Mouse (Mus musculus) erythroblast, adult 5-6 weeks (primary cell): ENCODE measurements around the gene Mcoln1. TPM values are rescaled to one million over a fixed set of nuclear protein-coding genes. Genes with fewer than 3 reads are reported as not detected.

Experiments
- ATAC-seq: replicated peaks from 2 replicates; pipeline ENCODE4 v1.8.0; 2016; ENCODE audit warnings: moderate number of reproducible peaks, mild to moderate bottlenecking, moderate TSS enrichment, inconsistent platforms; ENCODE audit not compliant: poor library complexity, low FRiP score, severe bottlenecking
- total RNA-seq, 2 experiments: library from RNA; stranded (forward) in 1 of 2; stranded (reverse) in 1 of 2; fragments of 150-400 nt in 1 of 2; fragments of 200-764, 138-1000 nt in 1 of 2; gene quantifications; 2 replicates each; pipeline versions ENCODE4 v1.2.3 to v1.2.4; 2015 to 2017; ENCODE audit warnings: low replicate concordance in 2 of 2

Gene Mcoln1
- total RNA-seq, 2 experiments from 2014 or later = 20.2 to 75.4 TPM

DNA sequence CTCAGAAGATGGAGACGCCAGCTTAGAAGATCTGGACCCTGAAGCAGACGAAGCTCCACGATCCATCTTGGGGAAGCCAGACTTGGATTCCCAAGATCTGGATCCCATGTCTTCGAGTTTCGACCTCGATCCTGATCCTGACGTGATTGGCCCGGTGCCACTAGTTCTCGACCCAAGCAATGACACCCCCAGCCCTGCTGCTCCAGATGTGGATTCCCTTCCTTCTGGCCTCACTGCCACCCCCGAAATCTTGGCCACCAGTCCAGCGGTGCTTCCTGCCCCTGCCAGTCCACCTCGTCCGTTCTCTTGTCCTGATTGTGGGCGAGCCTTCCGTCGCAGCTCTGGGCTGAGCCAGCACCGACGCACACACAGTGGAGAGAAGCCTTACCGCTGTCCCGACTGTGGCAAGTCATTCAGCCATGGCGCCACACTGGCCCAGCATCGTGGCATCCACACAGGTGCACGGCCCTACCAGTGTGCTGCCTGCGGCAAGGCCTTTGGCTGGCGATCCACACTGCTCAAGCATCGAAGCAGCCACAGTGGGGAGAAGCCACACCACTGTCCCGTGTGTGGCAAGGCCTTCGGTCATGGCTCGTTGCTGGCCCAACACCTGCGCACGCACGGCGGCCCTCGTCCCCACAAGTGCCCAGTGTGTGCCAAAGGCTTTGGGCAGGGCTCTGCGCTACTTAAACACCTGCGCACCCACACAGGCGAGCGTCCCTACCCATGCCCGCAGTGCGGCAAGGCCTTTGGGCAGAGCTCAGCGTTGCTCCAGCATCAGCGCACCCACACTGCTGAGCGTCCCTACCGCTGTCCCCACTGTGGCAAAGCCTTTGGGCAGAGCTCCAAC lies 4.5 kb upstream of the Mcoln1 start:
- ATAC-seq = no peak

DNA sequence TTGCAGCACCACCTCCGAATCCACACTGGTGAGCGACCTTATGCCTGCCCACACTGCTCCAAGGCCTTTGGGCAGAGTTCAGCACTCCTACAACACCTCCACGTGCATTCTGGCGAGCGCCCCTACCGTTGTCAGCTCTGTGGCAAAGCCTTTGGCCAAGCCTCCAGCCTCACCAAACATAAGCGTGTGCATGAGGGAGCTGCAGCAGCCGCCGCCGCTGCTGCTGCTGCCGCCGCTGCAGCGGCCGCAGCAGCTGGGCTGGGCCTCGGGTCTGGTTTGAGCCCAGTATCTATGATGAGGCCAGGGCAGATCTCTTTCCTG lies 3.9 kb upstream of the Mcoln1 start:
- no peak for ATAC-seq

DNA sequence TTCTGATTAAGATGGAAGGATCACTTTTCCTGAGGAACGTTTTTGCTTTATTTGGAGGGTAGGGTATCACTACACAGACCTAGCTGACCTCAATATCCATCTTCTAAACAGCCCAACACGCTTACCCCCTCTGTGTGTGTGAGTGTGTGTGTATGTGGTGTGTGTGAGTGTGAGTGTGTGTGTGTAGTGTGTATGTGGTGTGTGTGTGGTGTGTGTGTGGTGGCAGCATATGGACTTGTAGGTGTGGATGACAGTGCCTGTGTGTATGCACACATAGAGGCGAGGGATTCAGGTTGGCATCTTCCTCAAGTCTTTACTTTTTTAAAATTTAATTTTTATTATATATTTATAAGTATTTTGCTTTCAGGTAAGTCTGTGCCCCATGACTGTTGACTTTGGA lies 1.7 kb upstream of the Mcoln1 start:
- ATAC-seq = no peak

DNA sequence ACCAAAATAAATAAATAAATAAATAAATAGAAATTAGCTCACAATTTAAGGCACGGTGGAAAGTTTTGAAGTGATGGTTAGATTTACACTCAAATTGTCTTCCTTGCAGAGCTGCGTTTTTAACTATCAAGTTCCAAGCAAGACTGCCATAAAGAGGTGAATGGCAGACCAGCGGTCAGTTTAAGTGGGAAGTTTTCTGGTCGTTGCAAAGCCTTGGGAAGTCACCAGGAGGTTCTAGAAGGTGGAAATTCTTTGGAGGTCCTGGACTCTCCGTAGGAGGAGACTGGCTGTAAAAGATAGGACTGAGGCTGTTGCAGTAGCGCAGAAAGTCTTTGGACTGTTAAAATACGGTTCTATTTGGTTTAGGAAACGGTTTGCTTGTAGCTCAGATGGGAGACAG lies 506 bp upstream of the Mcoln1 start:
- no peak; the same call in 1 of the 2 replicates for ATAC-seq

DNA sequence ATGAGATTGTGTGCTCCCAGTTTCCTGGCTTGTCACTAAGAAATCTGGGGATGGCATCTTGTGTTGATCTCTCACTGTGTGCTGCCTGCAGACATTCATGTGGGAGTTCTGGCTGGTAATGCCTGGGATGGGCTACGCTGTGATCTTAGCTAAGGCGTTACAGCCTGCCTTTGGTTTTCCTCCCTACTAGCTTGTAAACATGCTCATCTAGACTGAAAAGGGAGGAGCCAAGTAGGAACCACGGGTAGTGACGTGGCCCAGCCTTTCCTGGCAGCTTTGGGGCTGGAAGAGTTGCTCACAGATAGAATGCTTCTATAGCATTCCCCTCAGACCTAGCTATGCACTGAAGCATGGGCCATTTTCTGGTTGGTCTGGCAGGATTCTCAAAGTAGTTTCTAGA lies 2.0 kb downstream of the Mcoln1 start:
- peak; percentile 52 for ATAC-seq

DNA sequence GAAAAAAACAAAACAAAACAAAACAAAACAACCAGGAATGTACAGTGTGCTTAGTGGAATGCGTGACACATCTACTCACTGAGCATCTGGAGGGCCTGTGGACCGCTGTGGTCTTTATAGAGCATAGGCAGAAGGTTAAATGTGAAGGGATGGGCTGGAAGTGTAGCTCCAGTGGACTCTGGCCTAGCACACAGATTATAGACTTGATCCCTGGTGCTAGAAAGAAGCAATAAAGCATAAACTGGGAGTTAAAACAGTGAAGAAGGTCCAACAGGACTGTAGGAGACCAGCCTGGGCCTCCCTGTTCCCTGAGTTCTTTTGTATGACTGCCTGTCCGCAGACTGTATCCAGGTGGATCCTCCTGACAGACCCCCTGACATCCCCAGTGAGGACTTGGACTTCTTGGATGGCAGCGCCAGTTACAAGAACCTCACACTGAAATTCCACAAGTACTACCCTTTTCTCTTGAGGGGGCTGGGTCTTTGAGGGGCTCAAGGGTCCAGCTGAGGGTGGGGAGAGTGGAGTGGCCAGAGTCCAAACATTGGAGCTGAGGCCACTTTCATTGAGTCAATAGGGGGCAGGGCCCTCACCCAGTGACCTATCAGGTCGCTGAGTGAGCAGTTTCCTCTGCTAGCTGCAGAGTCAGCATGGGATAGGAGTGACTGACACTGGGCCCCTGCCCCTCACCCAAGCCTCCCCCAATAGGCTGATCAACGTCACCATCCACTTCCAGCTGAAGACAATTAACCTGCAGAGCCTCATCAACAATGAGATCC lies 7.9 kb downstream of the Mcoln1 start:
- ATAC-seq = no peak

DNA sequence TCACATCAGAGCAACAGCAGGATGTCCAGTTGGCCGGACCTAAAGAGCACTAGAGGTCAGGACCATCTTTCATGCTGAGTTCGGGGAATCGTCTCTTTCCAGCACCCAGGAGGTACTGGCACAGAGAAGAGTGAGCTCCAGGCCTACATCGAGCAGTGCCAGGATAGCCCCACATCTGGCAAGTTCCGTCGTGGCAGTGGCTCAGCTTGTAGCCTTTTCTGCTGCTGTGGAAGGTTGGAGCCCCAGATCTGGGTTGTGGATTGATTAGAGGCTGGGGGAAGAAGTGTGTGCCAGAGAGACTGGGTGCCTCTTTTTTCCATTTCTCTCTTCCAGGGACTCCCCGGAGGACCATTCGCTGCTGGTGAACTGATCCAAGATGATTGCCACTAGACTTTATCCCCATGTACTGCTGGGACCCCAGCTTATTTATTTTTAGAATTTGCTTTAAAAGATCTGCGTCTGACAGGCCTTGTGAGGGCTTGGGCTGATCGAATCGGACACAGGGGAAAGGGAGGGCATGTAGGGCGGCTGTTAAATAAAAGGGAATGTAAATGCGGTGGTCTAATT lies 14.5 kb downstream of the Mcoln1 start:
- no peak for ATAC-seq

DNA sequence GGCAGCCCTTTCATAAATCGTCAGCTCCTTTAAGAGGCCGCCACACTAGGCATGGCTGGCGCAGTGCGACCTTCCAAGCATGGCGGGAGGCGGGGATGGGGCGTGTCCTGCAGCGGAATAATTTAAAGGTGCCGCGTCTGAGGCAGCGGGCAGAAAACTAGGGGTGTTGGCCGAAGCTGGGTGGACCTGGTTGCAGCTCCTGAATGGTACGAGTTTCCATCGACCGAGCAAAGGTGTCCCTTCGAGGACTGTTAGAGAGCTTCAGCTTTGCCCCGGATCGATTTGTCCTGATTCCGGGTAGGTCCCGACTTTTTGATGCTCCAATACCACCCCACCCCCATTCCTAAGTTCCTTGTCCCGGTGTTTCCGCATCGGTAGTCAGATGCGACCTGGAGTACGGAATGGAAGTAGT lies 15.0 kb downstream of the Mcoln1 start, which contains the start of gene Pnpla6:
Gene Pnpla6 (plus strand): TSS at position 125 of the 412 bp plus-strand sequence.
- ATAC-seq = peak; percentile 75

DNA sequence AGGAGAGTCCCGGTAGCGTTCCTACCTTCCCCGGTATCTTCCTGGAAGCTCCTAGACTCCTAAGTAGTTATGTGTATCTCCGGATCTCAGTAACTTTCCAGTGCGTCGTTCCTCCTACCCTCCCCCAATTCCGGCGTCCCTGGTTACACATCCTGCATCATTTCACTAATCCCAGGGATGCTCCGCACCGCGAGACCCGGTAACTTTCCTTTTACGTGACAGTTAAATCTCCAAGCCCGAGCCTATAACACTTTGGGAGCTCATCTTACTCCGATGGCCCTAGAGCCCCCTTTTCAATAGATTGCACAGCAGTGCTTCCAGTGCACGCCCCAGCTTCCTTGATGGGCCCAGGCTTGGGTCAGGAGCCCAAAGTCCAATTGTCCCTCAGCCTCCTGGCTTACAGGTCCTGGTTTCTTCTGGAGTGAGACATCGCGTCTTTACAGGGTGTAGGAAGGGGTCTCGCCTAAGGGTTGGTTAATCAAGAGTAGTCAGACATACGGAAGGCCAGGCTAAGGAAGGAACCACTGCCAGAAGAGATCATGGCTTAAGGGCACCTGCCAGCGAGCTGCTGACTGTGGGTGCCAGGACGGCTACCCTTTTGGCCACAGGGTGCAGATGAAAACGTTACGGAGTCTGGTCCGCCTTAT lies 15.6 kb downstream of the Mcoln1 start:
- peak; percentile 52 for ATAC-seq

DNA sequence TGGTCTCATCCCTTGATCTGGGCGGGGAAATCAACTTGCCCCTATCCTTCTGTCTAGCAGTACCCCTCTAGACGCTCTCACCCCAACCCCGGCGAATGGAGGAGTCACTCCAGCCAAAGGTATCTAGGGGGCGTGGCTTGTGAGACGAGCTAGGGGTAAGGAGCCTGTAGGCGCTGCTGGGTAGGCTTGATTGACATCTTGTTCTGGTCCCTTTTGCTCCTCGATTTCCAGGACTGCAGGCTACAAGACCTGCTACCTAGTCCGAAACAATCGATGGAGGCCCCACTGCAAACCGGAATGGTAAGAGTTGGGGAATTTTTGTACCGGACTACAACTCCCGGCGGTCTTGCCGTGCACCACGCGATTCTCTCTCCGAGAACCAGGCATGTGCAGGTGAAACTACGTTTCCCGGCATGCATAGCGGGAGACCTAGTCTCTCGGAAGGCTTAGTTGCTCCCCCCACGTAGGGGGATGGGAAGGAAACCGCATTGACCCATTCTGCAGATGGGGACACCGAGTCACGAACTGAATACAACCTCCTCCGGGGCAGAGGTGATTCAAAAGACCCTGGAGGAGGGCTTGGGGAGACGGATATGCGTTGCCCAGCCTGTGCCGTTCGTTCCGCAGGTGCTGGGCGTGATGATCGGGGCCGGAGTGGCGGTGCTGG lies 16.3 kb downstream of the Mcoln1 start:
- peak; percentile 87 for ATAC-seq

DNA sequence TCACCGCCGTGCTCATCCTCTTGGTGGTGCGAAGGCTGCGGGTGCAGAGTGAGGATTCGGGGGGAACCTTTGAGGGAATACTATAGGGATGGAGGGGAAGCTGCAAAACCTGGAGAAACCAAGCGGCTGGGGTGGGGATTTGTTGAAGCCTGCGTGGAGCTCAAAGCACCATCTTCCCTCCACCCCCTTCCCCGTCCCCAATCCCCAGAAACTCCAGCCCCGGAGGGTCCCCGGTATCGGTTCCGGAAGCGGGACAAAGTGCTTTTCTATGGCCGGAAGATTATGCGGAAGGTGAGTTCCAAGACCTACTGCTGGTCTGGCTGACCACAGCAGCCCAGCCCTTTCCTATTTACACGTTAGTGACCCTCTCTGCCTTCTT lies 16.8 kb downstream of the Mcoln1 start:
- no peak for ATAC-seq

DNA sequence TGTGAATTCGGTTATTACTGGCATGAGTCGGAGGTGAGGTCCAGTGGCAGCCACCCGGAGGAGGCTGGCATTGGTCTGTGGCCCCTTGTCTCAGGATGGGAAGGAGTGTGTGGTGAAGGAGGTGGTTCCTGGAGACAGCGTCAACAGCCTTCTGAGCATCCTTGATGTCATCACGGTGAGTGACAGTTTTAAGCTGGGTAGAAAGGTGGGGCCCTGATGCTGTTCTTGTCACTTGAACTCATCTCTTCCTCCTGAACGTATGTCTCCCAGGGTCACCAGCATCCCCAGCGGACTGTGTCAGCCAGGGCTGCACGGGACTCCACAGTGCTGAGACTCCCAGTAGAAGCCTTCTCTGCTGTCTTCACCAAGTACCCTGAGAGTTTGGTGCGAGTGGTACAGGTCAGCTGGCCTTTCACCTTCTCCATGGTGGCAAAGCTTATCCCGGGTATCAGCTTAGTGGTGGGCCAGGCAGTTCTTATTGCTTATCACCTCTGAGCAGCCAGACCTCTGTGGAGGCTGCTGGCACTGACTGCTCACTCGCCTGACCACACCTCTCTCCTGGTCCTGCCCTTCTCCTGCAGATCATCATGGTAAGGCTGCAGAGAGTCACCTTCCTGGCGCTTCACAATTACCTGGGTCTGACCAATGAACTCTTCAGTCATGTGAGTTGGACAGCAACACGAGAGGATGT lies 21.9 kb downstream of the Mcoln1 start:
- peak; percentile 95 for ATAC-seq

DNA sequence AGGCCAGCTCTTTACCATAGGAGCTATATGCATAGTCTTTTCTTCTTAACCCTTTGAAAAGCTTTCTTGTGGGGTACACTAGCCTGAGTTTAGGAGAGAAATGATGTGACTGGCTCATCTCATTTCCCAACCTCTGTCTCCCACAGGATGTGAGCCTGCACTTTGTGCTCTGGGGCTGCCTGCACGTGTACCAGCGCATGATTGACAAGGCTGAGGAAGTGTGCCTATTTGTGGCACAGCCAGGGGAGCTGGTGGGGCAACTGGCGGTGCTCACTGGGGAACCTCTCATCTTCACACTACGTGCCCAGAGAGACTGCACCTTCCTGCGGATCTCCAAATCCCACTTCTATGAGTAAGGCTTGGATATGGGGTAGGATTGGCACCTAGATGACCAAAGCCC lies 30.6 kb downstream of the Mcoln1 start:
- ATAC-seq = no peak

DNA sequence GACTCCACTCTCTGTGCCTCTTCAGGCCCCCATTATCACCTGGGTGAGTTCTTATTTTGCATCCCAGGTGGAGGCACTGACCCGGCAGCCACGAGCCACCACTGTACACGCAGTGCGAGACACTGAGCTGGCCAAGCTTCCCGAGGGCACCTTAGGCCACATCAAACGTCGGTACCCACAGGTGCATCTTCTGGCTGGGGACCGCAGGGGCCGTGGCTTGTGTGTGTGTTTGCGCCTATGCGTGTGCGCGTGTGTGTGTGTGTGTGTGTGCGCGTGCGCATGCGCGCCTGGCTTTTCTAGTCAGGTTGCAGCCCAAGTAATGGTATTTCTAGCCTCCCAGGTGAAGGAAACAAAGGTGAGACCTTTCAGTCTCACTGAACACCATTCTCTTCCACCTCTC lies 31.7 kb downstream of the Mcoln1 start:
- no peak for ATAC-seq

DNA sequence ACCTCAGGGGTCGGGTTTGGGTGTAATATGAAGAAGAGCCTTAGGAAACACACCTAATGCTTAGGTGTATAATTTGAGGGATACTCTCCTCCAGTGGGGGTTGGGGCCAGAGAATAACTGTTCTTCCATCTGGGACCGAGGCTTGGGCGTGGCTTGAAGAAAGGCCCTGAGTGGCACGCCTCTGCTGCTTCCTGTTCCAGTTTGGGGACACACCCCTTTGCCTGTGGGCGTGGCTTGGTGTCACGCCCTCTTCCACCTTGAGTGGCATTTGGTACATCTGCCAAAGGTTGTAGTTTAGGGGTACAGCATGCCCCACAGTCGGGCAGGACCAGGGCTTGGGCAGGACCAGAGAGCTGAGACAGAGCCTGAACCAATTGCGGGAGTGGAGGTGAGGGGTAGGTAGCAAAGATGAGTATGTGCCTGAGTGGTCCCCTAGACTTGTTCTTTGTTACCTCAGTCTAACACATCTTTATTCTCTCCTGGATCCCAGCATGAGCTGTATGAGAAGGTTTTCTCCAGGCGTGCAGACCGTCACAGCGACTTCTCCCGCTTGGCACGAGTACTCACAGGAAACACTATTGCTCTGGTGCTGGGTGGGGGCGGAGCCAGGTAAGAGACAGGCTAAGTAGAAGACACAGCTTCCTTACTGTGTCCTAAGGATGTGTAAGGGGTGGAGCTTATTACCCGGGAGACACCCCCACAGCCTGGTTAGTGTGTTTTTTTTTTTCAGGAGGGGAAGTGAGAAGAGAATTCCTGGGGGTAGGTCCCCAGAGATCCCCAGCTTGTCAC lies 36.0 kb downstream of the Mcoln1 start:
- ATAC-seq = peak; percentile 89

DNA sequence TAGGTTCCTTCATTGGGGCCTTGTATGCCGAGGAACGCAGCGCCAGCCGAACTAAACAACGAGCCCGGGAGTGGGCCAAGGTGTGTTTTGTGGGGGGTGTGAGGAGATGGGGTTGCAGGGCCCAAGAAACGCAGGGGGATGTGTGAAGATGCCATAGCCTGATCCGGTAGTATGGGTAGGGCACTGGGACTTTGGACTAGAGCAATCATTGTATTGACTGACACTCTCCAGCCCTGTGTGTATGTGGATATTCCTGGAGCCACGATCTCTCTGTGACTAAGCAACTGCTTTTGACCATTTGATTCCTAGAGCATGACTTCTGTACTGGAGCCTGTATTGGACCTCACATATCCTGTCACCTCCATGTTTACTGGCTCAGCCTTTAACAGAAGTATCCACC lies 36.7 kb downstream of the Mcoln1 start:
- no peak for ATAC-seq

DNA sequence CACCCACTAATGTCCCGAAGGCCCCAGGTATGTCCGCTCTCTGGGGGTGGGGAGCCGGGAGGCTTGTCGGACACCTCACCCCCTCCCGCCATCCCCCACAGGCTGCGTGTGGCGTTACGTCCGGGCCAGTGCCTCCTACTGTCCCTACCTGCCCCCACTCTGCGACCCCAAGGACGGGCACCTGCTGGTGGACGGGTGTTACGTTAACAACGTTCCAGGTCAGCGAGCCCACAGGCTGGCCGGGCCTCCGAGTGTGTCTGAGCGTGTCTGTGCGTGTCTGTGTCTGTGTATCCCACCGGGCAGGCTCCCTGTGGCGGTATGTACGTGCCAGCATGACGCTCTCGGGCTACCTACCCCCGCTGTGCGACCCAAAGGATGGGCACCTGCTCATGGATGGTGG lies 37.4 kb downstream of the Mcoln1 start:
- no peak for ATAC-seq

DNA sequence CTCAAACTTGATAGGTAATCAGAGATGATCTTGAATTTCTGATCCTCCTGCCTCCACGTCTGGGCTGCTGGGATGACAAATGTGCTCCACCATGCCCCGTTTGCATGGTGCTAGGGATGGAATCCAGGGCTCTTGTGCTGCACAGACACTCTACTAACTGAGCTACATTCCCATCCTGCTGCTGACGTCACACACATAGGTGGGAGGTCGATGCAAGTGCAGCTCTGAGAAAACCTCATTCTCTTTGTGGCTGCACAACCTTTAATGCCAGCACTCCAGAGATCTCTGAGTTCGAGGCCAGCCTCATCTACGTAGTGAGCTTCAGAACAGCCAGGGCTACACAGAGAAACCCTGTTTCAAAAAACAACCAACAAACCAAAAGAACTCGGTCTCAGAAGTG lies 38.9 kb downstream of the Mcoln1 start:
- no peak for ATAC-seq

DNA sequence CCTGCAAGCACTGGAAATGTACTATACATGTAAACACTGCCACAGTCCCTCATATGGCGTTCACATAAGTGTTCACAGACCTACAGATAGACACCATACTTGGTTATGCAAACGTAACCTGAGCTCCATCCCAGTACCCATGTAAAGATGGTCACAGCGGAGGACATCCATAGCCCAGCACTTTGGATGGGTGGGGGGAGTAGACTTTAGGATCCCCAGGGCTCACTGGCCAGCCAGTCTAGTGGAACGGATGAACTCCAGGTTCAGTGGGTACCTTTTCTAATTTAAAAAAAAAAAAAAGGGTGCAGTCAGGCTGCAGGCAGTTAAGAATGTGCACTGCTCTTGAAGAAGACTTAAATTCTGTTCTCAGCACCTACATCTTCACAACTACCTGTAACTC lies 39.8 kb downstream of the Mcoln1 start:
- ATAC-seq = no peak
